Mouse (Mus musculus) spleen, adult 2 months (tissue): Measurements from ENCODE around the gene Smarce1. TPM values are rescaled to one million over a fixed set of nuclear protein-coding genes. Genes with fewer than 3 reads are reported as not detected.
"Not testable (repeated sequence)": the region's sequence is repeated elsewhere in the genome, so short reads cannot be mapped to it uniquely, and the experiment has no call there.

ENCODE experiments used
- DNase-seq, 2 experiments: peaks; one replicate each; pipeline versions ENCODE4 v3.0.0 to v3.0.0-alpha.2; 2012 to 2021; ENCODE audit warnings: low spot score in 2 of 2, low read depth in 1 of 2
- H3K27ac ChIP-seq: fragments of 200-500 bp; 2 replicates; pipeline ENCODE4 v1.5.1; 2012; ENCODE audit warnings: low read length, inconsistent platforms; ENCODE audit not compliant: insufficient read depth
- H3K27me3 ChIP-seq: fragments of 200-500 bp; 2 replicates; pipeline ENCODE4 v1.6.1; 2012; ENCODE audit warnings: mild to moderate bottlenecking, moderate library complexity, low read length, inconsistent platforms; ENCODE audit not compliant: control insufficient read depth, insufficient read depth
- H3K36me3 ChIP-seq: fragments of 200-500 bp; 2 replicates; pipeline ENCODE4 v1.6.1; 2012; ENCODE audit warnings: mild to moderate bottlenecking, low read length, inconsistent platforms; ENCODE audit not compliant: control insufficient read depth, insufficient read depth
- H3K4me1 ChIP-seq: fragments of 200-500 bp; 2 replicates; pipeline ENCODE4 v1.6.1; 2011; ENCODE audit warnings: inconsistent platforms; ENCODE audit not compliant: control insufficient read depth, insufficient read depth, insufficient read length
- H3K4me3 ChIP-seq: fragments of 200-500 bp; 2 replicates; pipeline ENCODE4 v1.5.1; 2011; ENCODE audit warnings: mild to moderate bottlenecking, inconsistent platforms; ENCODE audit not compliant: insufficient read depth, insufficient read length; ENCODE audit errors: extremely low read depth
- CTCF ChIP-seq: fragments of 200-500 bp; IDR thresholded peaks from 2 replicates; pipeline ENCODE4 v1.5.1; 2011; ENCODE audit warnings: mild to moderate bottlenecking, inconsistent platforms; ENCODE audit not compliant: insufficient read depth, insufficient read length, insufficient replicate concordance; ENCODE audit errors: extremely low read depth
- POLR2A ChIP-seq: fragments of 200-500 bp; IDR thresholded peaks from 2 replicates; pipeline ENCODE4 v1.6.1; 2011; ENCODE audit warnings: low read depth, low read length, inconsistent platforms
- WGBS: fragments of 180-500 bp; shearing (Covaris S2); methylation state at CpG from one replicate; pipeline ENCODE4 v1.1.7; 2018; 5-methylcytosine and 5-hydroxymethylcytosine counted together
- polyA plus RNA-seq: library from polyadenylated mRNA; depleted of rRNA; stranded (reverse); fragments of >200 nt; gene quantifications from 2 replicates; pipeline ENCODE4 v1.2.3, GENCODE M21; 2012

The Smarce1 gene
- polyA plus RNA-seq, 1 experiment, result 13.4 TPM

DNA sequence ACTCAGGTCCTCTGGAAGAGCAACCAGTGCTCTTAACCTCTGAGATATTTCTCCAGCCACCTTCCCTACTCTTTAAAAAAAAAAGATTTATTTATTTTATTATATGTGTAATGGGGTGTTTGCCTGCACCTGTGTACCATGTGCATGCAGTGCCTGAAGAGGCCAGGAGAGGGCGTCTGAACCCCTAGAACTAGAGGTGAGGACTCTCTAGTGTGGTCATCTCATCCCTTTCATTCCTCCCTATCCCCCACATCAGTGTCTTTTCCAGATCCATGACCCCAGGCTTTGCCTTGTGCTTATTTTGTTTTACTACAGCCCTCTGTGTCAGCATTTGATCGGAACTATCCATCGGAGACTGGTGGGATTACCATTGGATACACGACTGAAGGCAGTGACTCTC is 18.3 kb upstream of the Smarce1 start:
- Histone ChIP-seq H3K4me1 (peaks cover 7% of the 10 kb centered on the region; the same call in 1 of the 2 replicates), H3K27me3 (peaks cover 1% of the 10 kb centered on the region; the same call in 1 of the 2 replicates), H3K36me3 (no peaks in the 10 kb centered on the region), H3K27ac (no peak overlapping the region), H3K4me3 (no peak overlapping the region)
- TF ChIP-seq POLR2A, result no peak
- TF ChIP-seq CTCF, result no peak
- DNase-seq, result no peak
- WGBS, result 67% methylated on average over 4 of the region's 4 CpGs

DNA sequence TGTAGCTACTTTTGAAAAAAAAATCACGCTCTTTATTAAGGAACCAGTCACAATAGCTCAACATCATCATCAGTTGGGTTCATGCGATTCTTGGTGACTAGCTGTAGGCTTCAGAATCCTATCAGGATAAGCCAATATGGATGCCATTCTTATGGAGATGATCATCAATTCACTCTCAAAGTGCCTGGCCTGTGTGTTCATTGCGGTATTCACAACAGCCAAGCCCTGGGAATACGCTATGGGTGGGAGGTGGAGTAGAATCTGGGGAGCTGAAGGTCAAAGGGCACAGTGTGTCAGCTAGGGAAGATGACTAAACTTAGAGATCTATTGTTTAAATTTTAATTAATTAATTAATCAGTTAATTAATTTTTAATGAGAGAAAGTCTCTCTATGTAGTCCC is 17.1 kb upstream of the Smarce1 start:
- H3K36me3 ChIP-seq, result no peaks in the 10 kb centered on the region
- H3K27ac ChIP-seq, result no peak overlapping the region
- TF ChIP-seq POLR2A (no peak), CTCF (no peak)
- peaks cover 1% of the 10 kb centered on the region; the same call in 1 of the 2 replicates for H3K27me3 ChIP-seq
- WGBS, result 94% methylated on average over 4 of the region's 4 CpGs
- no peak overlapping the region for H3K4me3 ChIP-seq
- DNase-seq, result no peak
- peaks cover 4% of the 10 kb centered on the region; the same call in 1 of the 2 replicates for H3K4me1 ChIP-seq

DNA sequence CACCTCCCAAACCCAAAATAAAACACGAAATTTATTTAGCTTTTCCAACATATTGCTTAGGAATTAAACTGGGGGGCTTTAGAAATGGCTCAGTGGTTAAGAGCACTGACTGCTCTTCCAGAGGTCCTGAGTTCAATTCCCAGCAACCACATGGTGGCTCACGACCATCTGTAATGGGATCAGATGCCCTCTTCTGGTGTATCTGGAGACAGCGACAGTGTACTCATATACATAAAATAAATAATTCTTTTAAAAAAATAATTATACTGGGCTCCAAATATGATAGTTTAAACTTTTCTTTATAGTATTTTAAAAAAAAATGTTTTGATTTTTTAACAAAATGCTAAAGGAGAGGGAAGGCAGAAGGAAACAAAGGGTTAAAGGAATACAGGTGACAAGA is 13.7 kb upstream of the Smarce1 start:
- WGBS, result 56% methylated on average over 3 of the region's 3 CpGs
- H3K4me3 ChIP-seq, H3K4me1 ChIP-seq, H3K27me3 ChIP-seq, DNase-seq, H3K27ac ChIP-seq, H3K36me3 ChIP-seq: not testable (repeated sequence)

DNA sequence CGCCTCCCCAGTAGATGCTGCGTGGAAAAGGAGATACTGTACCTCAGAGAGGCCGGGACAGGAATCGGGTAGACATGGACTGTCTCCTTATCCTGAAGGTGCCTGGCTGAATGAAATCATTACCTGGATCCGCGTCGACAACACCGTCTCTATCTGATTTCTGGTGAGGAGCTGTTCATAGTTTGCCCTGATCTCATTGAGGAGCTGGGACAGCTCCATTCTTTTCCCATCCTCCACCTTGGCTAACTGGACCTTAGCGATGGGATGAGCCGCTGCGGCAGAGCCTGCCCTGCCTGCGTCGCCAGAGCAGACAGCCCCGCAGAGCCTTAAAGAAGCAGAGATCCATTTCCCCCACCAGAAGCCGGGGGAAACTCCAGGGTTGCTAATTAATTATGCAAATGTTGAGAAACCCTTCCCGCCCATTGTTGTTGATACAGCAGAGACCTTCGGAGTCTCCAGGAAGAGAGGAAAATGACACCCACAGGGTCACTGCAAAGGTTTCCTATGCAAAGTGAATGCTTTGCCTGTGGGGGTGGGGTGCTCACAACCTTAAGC is 13.1 kb upstream of the Smarce1 start, which contains the start of gene Krt222:
TSS of gene Krt222 (minus strand) at position 266 of the 555 bp plus-strand sequence.
- TF ChIP-seq POLR2A (no peak), CTCF (no peak)
- H3K4me3 ChIP-seq, result peak within 1 kb of the TSS; percentile 39
- H3K27ac ChIP-seq, result no peak within 1 kb of the TSS; the same call in 1 of the 2 replicates
- DNase-seq, result peak in 1 of 2 experiments; percentile 50
- 23% methylated on average over 17 of the region's 17 CpGs for WGBS
- no peaks in the 10 kb centered on the region for H3K4me1 ChIP-seq
- no peaks in the 10 kb centered on the region for H3K27me3 ChIP-seq
- no peaks in the 10 kb centered on the region for H3K36me3 ChIP-seq

DNA sequence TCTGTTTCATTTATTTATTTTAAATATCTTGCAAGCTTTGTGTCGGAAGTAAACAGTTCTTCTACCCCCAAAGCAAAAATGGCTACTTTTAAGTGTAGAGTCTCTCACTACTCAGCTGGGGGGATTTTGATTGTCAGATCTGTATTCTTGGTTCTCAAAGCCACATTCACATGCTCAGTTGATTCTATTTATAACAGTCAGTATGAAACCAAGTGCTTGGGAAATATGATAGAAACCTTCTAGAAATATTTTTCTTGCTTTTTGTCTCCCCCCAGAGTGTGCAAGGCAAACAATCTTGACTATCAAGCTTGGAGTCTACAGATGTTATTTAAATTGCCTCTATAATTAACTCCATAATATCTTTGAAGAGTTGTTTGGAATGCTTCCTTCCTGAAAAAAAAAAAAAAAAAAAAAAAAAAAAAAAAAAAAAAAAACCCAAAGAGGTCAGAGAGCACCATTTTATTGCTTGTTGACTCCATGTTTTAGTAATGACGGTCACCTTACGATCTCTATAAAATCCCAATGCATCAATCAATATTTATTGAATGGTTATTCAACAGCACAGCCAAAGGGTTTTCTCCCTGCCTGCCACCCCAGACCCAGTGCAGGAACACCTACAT is 12.5 kb upstream of the Smarce1 start:
- Histone ChIP-seq H3K4me3 (peak overlapping the region; percentile 39), H3K36me3 (no peaks in the 10 kb centered on the region), H3K4me1 (no peaks in the 10 kb centered on the region), H3K27me3 (no peaks in the 10 kb centered on the region), H3K27ac (no peak overlapping the region)
- no peak for DNase-seq
- TF ChIP-seq POLR2A (no peak), CTCF (no peak)
- WGBS, result 76% methylated on average over 3 of the region's 3 CpGs

DNA sequence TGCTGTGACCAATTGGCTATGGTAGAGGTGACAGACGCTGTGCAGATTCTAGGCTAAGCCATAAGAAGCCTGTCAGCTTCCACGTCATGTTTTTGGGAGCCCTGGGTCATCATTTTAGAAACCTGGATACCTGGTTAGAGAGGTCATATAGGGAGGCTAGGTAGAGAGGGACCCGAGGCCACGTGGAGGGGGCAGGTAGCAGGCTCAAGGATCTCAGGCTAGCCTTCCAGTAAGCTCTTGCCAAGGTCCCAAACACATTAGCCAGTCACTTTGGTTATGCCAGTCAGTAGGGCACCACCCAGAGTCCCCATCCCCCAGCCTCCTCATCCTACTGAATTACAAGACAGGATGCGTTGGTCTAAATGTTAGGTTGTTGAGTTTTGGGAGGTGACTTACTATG is 11.2 kb upstream of the Smarce1 start:
- Histone ChIP-seq H3K4me3 (no peak overlapping the region), H3K27ac (no peak overlapping the region), H3K4me1 (peaks cover 5% of the 10 kb centered on the region; the same call in 1 of the 2 replicates), H3K27me3 (no peaks in the 10 kb centered on the region), H3K36me3 (no peaks in the 10 kb centered on the region)
- TF ChIP-seq CTCF (no peak), POLR2A (no peak)
- 73% methylated on average over 5 of the region's 5 CpGs for WGBS
- DNase-seq, result no peak

DNA sequence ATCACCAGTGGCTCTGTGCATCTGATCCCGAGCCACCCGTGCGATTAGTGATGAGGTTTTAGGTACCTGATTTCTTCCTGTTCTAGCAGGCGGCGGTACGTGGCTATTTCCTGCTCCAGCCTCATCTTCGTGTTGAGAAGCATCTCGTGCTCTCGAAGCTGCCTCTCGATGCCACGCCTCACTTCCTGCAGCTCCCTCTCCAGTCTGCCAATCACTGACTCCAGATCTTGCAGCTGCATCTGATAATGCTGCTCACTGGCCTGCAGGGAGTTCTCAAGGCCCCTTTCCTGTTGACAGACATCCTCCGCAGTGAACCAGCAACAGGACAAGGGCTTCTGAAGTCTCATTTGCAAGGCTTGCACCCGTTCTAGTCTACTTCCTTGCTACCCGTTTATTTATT is 7.7 kb upstream of the Smarce1 start:
- WGBS, result 4% methylated on average over 14 of the region's 14 CpGs
- Histone ChIP-seq H3K27ac (peak overlapping the region; percentile 40), H3K36me3 (no peaks in the 10 kb centered on the region), H3K27me3 (no peaks in the 10 kb centered on the region), H3K4me1 (peaks cover 5% of the 10 kb centered on the region; the same call in 1 of the 2 replicates), H3K4me3 (no peak overlapping the region)
- peak; percentile 64 to 87 for DNase-seq
- no peak for TF ChIP-seq CTCF
- TF ChIP-seq POLR2A, result peak; percentile 13
